Mouse (Mus musculus) bone marrow macrophage, adult 2 months (primary cell): ENCODE data around the gene Ak2.

Experiments
- CTCF ChIP-seq: IDR thresholded peaks from 2 replicates; pipeline ENCODE4 v1.5.1; 2012; ENCODE audit warnings: low read depth, mild to moderate bottlenecking, low read length, moderate library complexity
- POLR2A ChIP-seq: IDR thresholded peaks from 2 replicates; pipeline ENCODE4 v1.6.1; 2012; ENCODE audit warnings: mild to moderate bottlenecking, low read depth, low read length, borderline replicate concordance

DNA sequence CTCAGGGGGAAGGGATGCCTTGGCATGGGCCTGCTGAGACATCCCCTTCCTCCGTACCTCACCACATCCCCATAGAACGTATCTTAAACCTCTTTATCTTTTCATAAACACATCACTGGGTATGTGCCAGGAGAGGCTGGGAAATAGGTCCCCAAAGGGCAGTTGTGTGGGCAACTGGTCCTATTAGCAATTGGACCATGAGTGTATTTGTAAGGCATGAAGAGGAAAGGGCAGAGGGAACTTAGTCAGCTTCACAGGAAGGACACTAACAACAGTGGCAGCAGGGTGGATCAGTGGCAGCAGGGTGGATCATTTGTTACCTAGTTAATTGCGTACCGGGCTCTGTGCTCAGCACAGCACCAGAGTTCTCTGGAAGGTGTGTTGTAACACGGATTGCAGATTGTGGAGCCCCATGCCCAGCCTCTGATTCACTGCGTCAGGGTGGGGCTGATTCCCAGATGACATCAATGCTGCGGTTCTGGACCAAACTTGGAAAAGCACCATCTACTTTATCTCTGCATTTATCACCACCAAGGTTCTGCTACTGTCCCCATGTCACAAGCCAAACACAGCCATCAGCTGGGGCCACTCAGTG, 44.2 kb downstream of the Ak2 start:
- TF ChIP-seq CTCF, result no peak
- no peak for TF ChIP-seq POLR2A
